Mouse (Mus musculus): ENCODE data around the gene Taco1.

Gene Taco1

DNA sequence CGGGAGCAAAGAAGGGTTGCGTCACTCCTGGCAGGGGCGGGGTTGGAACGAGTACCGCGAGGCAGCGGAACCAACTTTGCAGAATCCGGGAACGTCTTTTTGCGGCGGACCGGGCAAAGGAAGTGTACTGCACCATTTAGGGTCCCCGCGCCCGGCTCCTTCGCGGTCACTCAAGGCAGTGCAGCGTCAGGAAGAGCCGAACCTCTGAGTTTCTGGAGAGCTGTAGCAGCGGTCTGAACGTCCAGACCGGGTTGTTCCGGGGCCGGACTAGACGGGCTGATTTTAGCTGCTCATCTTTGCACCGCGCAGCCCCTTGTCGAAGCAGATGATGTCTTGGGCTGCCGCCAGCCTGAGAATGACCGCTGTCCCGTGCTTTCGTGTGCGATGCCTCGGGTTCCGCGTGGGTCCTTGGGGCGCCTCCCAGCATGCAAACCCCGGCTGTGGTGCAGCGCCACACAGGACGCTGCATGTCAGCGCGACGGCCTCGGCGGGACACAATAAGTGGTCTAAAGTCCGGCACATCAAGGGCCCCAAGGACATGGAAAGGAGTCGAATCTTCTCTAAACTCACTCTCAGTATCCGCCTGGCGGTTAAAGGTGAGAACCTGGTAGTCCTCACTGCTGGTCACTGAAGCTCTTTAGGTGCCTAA lies at the start of gene Taco1:
TSS of gene Taco1 (plus strand) at position 139 of the 649 bp plus-strand sequence.
- WGBS, result under 1% methylated on average over 49 of the region's 49 CpGs

DNA sequence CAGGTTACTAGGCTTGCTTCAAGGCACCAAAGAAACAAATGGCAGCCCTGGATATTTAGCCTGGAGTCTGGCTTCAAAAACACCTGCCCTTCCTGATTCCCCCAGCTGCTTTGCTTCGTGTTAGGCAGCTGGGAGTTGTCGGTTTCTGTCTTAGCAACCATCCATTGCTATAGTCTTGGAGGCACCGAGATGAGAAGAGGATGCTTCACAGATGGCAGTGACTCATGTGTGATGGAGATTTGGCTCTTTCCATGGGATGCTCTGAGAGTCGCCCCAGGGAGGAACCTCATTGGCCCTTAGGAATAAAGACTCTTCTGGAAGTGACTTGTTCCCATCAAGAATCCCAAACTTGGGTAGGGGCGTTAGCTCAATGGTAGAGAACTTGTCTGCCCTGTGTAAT lies 49.4 kb upstream of the Taco1 start:
- 42% methylated on average over 5 of the region's 5 CpGs for WGBS

DNA sequence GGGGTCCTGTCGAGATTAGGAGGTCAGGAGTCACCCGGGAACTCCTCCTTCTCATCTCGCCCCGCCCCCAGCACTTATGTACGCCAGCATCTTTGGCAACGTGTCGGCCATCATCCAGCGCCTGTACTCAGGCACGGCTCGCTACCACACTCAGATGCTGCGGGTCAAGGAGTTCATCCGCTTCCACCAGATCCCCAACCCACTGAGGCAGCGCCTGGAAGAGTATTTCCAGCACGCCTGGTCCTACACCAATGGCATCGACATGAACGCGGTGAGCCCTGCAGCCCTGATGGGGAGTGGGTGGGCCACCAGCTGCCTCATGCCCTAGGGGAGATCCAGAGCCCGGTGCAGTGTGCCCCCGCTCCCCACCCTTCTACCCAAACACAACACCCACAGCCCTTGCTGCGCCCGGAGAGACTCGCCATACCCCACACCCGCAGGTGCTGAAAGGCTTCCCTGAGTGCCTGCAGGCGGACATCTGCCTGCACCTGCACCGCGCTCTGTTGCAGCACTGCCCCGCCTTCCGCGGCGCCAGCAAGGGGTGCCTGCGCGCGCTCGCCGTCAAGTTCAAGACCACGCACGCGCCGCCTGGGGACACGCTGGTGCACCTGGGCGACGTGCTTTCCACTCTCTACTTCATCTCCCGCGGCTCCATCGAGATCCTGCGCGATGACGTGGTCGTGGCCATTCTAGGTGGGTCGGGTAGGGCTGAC lies 45.7 kb upstream of the Taco1 start:
- WGBS, result 2% methylated on average over 50 of the region's 50 CpGs

DNA sequence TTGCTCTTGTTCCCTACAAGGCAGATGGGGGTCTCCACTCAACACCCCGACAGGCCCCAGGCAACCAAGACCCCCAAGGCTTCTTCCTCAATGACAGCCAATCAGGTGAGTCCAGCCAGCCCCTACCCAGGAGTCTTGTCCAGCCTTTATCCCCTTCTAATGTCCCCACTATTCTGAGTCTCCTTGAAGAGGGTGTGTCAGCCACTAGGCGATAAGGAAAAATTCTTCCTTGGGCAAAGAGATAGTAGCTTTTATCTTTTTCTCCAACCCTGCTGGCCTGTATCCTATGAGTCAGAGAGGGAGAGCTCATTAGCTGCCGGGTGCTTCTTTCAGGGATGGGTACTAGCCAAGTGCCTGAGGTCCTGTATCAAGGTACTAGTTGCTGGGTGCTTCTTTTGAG lies 40.1 kb upstream of the Taco1 start:
- WGBS, result 73% methylated on average over 3 of the region's 3 CpGs

DNA sequence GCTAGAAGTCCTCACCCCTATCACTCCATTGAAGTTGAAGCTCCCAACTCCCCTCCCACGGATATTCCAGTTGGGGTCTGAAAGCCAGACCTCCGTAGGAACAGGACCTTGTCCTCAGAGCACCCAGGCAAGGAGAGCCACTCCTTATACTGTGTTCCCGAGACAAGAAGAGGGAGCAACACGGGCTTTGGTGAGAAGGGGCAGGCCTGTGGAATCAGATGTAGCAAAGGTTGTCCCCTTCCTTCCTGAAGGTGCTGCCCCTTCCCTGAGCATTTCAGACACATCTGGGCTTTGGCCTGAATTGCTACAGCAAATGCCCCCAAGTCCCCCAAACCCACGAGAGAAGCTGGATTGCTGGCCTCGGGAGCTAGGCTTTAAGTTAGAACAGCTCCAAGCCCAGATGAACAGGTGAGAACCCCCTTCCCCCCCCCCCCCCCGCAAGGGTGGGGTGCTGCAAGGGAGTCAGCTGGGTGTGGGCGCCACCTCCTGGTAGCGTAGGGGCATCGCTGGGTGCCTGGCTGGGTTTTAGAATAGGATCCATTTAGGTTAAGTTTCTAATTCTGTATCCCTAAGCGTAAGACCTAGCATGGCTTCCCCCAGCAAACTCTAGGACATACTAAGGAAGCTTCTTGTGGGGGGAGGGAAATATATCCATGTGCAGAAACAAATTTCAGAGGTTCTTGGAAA lies 39.3 kb upstream of the Taco1 start:
- WGBS, result 28% methylated on average over 11 of the region's 11 CpGs

DNA sequence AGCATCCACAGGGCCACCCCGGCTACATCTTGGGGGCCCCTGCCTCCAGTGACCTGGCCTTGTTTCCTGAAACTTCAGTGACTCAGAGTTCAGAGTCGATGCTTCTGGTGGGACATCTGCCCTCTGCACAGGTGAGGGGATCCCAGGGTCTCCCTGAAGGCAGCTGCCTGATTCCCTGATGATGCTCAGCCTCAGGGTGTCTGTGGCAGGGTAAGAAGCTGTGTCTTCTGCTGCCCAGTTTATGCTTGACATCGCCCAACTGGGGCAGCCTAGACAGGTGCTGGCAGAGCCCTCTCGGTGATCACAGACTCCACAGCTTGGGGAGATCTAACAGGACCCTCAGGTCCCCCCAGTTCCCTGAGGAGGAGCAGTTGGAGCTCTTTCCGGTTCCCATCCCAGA lies 38.3 kb upstream of the Taco1 start:
- WGBS, result 89% methylated on average over 5 of the region's 5 CpGs

DNA sequence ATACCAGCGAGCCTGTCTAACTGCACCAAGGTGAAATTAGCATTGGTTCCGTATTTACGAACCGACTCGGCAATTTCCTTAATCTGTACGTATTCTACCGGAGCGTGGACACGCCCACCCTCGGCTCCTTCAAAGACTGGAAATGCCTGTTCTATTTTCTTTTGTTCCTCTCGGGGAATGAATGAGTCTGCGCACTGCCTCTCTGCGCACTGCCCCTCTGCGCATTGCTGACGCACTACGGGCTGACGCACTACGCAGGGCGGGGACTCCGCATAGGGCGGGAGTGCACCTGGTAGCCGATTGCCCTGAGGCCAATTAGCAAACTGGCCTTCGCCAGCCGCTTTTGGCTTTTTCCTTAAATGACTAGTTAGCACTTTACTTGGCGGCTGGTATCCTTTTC lies 33.8 kb upstream of the Taco1 start:
- 27% methylated on average over 10 of the region's 25 CpGs for WGBS

DNA sequence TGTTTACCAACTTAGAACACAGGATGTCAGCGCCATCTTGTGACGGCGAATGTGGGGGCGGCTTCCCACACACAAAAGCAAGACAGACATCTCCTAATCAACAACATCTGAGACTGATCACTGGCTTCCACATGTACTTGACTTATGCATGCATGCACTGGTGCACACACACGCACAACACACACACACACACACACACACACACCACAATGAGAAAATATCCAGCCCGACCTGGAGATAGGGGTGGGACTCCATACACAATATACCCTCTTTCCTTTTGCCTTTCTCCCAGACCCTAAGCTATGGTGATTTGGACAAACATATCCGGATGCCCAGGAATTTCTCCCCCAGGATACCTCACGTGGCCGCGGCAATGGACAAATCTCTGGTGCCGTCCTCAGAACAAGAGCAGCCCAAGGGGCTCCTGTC lies 32.4 kb upstream of the Taco1 start:
- 34% methylated on average over 11 of the region's 11 CpGs for WGBS

DNA sequence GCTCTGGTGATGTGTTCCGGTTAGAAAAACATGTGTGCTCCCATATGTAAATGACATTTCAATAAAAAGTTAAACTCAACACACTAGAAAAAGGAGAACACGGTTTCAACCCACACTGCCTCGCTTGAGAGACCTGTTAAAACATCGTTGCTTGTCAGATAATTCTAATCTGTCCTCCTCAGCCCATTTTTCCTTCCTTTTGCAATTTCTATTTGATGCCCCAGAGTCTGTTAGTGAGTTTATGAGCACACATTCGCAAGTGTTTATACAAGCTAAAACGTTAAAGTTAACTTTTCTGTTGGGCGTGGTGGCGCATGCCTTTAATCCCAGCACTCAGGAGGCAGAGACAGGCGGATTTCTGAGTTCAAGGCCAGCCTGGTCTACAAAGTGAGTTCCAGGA lies 30.9 kb upstream of the Taco1 start:
- 87% methylated on average over 9 of the region's 9 CpGs for WGBS

DNA sequence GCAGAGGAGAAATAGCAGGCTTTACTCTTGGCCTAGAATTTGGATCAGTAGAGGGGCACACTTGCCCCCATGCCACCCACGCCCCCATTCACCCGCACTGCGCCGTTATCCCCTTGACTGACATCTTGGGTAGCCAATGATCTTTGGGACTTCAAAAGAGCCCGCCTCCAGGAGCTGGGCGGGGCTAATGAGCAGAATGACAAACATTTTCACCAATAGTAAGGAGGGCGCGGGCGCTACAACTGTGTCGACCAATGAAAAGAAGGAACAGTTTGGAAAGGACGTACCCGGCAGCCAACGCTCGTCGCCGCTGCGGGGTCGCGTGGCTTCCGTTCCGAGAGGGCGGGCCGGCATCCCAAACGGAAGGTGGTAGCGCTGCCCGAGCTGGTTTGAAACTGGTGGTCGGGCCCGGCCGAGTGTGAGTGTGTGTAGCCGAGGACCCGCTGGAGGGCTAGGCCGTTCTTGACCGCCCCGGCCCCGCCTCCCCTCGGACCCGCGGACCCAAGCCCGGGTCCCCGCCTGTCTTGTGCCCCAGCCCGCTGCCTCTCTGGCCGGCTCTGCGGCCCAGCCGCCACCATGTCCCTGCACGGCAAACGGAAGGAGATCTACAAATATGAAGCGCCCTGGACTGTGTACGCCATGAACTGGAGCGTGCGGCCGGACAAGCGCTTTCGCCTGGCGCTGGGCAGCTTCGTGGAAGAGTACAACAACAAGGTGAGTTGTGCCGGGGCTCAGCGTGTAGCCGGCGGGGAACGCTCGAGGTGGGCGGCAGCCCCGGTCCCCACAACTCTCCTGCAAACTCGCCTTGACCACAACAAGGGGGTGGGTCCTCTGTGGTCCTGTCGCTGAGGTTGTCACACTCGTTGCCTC lies 29.1 kb upstream of the Taco1 start, which contains the start of gene Dcaf7:
TSS of gene Dcaf7 (plus strand) at position 325 of the 870 bp plus-strand sequence.
- WGBS, result under 1% methylated on average over 66 of the region's 66 CpGs

DNA sequence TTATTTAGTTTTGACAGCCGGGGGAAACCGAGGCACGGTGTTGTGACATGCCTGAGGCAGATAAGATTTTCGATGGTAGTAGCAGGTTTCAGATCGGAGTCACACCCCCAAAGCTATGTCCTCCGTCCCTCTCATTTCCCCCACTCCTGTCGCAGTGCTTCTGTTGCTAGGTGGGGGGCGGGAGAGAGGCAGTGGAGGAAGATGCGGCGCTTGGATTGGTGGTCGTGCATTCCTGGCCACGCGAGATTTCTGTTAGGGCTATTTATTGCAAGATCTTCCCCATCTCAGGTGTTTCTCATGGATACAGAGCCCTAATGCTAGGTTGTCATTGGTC lies 28.5 kb upstream of the Taco1 start:
- under 1% methylated on average over 13 of the region's 13 CpGs for WGBS

DNA sequence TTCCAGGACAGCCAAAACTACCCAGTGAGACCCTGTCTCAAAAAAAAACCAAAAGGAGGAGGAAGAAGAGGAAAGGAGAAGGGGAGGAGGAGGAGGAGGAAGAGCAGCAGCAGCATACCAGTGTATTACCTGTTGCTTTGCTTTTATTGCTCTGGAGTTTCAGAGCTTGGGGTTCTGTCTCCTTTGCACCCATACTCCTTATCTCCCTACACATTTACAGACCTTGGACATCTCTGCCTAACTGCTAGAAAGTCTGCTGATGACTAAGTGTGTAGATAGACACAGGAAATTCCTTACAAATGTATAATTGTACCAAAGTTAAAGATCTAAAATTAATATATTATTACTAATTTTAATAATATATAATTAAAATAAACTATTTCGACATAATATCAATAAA lies 20.6 kb upstream of the Taco1 start:
- 92% methylated on average over 1 of the region's 1 CpGs for WGBS

DNA sequence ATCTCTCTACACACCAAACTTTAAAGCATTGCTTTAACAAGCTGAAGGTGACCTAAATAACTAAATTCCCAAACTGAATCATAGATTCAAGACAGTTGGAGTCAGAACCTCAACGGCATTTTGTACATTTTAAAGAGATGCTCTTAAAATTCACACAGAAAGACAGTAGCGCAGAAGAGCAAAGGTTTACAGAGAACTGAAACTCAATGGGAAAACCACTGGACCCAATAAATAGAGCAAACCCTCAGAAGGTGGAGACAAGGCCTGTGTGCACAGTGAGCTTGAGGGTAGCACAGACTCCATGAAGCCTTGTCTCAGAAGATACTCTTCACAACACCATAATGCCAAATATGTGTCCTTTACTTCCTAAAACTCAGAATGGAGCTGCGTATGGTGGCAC lies 20.1 kb upstream of the Taco1 start:
- WGBS, result 82% methylated on average over 3 of the region's 3 CpGs

DNA sequence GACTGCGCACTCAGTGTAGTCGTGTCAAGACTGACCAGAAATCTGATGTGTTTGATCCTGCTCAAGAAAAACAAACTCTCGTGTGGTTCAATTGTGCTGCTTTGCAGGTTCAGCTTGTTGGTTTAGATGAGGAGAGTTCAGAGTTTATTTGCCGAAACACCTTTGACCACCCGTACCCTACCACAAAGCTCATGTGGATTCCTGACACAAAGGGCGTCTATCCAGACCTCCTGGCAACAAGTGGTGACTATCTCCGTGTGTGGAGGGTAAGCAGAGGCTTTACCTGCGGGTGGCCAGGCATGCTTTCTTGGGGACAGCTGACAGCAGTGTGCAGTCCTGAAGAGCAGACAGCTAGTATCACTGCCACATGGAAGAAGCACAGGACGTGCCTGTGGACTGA lies 19.3 kb upstream of the Taco1 start:
- 76% methylated on average over 9 of the region's 9 CpGs for WGBS

DNA sequence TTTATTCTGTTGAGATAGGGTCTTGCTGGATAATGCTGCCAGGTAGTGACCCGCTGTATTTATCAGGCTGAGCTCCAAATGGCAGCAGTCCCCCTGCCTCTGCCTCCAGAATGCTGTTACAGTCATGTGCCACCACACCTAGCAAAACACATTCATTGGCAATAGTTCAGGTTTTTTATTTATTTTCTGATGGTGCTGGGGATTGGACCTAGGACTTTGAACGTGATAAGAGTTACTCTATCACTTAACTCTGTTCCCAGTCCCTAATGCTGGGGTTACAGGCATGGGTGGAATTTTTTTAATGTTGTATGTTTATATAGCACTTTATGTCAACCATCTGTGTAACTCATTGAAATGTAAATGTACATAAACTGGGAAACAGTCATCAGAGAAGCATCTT lies 11.9 kb upstream of the Taco1 start:
- WGBS, result 65% methylated on average over 2 of the region's 2 CpGs

DNA sequence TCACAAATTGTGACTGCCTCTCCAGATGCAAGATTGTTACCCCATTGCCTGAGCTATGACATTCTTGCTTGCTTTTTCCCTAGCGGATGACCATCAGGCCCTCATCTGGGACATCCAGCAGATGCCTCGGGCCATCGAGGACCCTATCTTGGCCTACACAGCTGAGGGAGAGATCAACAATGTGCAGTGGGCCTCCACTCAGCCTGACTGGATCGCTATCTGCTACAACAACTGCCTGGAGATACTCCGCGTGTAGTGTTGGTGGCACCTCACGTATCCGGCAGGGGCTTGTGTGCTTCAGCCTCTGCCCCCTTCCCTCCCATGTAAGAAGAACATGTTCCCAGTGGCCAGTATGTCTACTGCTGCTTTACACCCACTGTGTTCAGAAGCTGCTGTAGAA lies 11.3 kb upstream of the Taco1 start:
- 95% methylated on average over 8 of the region's 8 CpGs for WGBS

DNA sequence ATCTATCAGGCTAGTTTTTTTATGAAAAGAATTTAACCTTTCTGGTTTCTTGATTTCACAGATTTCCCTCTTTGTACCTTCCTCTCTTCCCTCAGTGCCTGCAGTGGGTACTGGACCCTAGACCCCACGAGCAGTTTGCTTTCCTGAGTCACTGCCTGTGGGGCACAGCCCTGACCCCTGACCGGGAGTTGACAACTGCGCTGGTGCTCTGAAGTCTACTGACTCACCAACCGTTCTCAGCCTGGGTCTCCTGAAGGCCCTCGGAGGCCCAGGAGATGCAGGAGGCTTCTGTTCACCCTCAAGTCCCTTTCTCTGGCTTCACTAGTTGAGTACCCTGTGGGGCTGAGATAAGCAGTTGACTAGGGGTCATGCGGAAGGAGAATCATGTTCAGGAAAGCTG lies 10.5 kb upstream of the Taco1 start:
- 91% methylated on average over 6 of the region's 6 CpGs for WGBS

DNA sequence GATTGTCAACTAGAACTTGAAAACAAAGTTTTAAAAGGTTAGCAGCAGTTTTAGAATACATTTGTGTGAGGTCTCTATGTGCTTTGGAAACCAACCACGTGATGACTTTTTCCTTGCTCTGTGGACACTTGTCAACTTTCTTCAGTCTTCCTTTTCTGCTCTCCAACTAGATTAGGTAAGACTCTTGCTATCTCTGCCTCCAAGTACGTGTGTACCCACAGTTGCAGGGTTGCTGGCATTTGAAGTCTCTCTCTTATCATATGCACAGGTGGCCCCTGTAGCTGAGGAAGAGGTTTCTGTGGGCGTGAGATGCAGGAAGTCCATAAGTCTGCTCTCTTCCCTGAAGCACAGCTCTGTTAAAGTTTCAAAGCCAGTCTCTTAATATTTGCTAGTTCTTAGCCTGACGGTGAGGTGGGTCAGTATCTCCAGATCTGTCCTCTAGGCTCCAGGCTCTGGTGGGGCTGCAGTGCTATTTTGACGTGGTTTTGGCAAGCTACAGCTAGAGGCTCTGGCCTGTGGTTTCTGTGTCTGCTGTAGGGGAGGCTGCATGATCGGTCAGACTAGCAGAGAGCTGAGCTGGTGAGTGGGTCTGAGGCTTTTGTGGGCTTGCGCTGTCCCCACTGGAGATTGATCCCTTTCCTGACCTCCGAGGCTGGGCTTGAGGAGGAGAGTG lies 8.9 kb upstream of the Taco1 start:
- WGBS, result 79% methylated on average over 8 of the region's 8 CpGs

DNA sequence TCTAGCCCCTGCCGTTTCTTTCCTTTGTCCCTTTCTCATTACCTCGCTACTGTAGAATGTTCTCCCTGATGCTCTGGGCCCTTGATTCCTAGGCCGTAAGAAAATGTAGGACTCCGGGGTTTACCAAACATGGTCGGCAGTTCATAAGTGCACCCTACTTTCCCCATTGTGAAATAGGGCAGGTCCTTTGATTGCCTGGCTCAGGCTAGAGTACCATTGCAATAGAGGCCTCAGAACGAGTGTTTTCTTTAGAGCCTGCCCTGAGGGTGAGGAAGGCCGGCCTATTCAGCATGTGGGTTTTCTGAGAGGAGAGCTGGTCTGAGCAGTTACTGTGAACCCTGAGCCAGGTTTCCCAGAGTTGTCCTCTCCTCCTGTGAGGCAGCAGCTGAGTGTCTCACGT lies 7.8 kb upstream of the Taco1 start:
- WGBS, result 74% methylated on average over 8 of the region's 8 CpGs

DNA sequence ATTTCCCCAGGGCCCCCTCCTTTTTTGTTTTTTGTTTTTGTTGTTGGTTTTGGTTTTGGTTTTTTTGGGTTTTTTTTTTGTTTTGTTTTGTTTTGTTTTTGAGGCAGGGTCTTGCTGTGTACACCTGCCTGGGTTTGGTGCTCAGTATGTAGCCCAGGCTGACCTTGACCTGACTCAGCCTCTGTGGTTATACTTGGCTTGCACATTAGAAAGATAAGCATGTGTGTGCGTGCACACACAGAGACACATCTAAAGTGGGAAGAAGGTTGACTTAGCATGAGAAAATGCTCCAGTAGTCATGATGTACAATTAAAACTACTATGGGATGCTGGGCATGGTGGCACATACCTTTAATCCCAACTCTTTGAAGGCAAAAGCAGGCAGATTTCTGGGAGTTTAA lies 5.3 kb upstream of the Taco1 start:
- 84% methylated on average over 1 of the region's 1 CpGs for WGBS

DNA sequence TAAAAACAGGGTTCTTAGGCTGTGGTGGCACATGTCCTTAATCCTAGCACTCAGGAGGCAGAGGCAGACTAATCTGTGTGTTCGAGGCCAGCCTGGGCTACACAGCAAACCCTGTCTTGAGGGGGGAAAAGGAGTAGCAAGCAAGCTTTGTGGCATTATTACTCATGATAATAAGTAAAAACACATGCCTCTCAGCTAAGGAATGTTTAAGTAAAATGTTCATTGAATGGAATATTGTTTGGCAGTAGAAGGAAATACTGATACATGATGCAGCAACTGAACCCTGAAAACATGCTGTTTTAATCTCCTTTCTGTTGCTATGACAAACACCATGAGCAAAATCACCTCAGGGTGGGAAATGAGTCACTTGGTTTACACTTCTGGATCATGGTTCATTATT lies 4.5 kb upstream of the Taco1 start:
- 95% methylated on average over 1 of the region's 1 CpGs for WGBS

DNA sequence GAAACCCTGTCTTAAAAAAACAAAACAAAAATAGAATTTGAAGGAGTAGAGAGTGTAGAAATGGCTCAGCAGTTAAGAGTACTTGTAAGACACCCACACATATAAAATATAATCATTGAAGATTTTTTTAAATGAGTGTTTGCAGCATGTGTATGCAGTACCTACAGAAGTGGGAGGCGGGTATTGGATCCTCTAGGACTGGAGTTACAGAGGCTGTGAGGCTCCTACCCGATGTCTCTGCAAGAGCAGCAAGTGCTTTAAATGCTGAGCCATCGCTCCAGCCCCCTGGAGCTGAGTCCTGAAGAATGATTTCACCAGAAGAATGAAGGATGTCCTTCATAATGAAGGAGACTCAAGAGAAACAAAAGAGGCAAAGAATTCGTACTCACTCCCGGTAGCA lies 2.1 kb upstream of the Taco1 start:
- WGBS, result 51% methylated on average over 5 of the region's 5 CpGs
